Mouse (Mus musculus) ES-Bruce4 (cell line): ENCODE measurements around the gene Tbc1d9b.

Experiments
- CTCF ChIP-seq: IDR thresholded peaks from one replicate; pipeline ENCODE4 v1.8.1; 2011; ENCODE audit warnings: low read depth, low read length
- EP300 ChIP-seq: IDR thresholded peaks from 2 replicates; pipeline ENCODE4 v1.6.1; 2011; ENCODE audit warnings: low read depth, low read length; ENCODE audit not compliant: insufficient read depth
- POLR2A ChIP-seq: IDR thresholded peaks from one replicate; pipeline ENCODE4 v1.8.1; 2011; ENCODE audit warnings: low read length; ENCODE audit not compliant: insufficient read depth

GRCm38 (mm10) chr11:50198916-50199315 is 67.7 kb downstream of the Tbc1d9b start:
- TF ChIP-seq CTCF (no peak), EP300 (no peak), POLR2A (no peak)
